Mouse (Mus musculus) 416B (cell line): ENCODE measurements around the gene Dnmt3l.
A peak's percentile ranks its signal among the peaks of the same experiment; 100 is the strongest.

ENCODE experiments used
- DNase-seq: peaks from one replicate; pipeline ENCODE4 v3.0.0; 2011; ENCODE audit warnings: low read depth

Gene Dnmt3l

DNA sequence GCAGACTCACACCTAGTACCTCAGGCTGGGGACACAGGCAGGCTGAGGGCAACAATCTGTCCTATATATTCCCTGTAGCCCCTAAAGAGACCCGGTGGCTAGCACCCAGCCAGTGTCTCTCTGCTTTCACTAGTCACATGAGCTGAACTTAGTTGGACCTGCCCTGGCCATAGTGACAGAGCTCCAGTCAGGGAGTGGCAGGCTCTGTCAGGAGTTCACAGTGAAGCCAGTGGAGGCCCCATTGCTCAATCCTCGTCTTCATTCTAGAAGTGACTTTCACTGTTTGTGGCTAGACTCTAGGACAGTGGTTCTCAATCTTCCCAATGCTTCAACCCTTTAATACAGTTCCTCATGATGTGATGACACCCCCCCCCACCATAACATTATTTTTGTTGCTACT, 9.8 kb upstream of the Dnmt3l start:
- DNase-seq = peak; percentile 37

DNA sequence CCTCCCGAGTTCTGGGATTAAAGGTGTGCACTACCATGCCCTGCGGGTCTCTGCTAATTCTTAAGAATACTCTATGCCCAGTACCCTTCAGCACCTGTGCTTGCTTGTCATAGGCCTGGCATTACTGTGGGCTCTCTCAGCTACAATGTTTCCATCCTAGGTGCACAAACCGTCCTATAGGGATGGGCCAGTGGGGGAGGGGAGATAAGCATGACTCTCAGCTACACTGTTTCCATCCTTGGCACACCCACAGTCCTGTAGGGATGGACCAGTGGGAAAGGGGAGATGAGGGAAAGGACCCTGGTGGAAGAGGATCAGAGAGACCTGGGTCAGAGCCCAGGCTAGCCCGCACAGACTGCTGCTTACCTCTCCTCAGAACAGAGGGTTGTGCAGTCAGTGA, 4.6 kb upstream of the Dnmt3l start:
- no peak for DNase-seq

DNA sequence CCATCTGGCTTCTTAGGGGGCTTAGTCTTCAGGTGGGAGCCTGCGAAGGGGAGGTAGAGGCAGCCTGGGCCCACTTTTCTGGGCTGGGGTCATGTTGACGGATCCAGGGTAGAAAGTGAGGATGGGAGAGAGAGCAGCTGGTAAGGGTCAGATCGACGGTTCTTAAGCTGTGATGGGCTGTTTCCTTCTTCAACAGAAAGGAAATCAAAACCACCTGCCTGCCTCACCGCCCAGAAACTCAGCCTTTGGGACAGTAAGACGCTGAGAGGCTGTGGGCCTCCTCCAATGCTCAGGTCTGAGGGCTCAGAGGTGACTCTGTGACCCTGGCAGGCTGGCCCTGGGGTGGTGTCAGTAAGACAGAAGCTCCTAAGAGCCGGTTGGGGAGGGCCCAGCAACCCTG, 349 bp downstream of the Dnmt3l start:
- DNase-seq = no peak

GRCm38 (mm10) chr10:78042697-78043405, 1.1 kb downstream of the Dnmt3l start:
- no peak for DNase-seq

- DNase-seq = peak; percentile 26
These were observed 1.7 kb downstream of the Dnmt3l start, which contains the start of gene Aire for GRCm38 (mm10) chr10:78043406-78043836. TSS of gene Aire (minus strand) at chr10:78043610.

GRCm38 (mm10) chr10:78044531-78044930, 2.8 kb downstream of the Dnmt3l start:
- no peak for DNase-seq

DNA sequence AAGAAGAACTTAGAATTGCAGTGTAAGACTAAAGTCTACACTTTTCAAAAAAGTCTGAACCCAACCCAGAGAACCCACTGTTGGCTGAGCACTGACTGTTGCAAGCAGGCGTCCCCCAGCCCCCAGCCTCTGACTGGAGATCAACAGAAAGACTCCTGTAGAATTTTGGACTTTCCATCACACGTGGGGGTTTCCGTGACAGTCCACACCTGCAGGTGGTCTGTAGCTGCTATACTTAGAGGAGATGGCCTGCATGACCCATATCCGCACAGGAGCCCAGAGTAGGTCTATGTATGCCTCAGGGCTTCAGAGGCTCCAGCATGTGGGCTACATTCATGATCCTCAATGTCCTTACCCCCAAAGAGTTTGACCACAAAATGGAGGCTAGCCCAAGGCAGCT, 4.6 kb downstream of the Dnmt3l start:
- no peak for DNase-seq

- DNase-seq = no peak
These were observed 6.4 kb downstream of the Dnmt3l start for GRCm38 (mm10) chr10:78048061-78048730.

DNA sequence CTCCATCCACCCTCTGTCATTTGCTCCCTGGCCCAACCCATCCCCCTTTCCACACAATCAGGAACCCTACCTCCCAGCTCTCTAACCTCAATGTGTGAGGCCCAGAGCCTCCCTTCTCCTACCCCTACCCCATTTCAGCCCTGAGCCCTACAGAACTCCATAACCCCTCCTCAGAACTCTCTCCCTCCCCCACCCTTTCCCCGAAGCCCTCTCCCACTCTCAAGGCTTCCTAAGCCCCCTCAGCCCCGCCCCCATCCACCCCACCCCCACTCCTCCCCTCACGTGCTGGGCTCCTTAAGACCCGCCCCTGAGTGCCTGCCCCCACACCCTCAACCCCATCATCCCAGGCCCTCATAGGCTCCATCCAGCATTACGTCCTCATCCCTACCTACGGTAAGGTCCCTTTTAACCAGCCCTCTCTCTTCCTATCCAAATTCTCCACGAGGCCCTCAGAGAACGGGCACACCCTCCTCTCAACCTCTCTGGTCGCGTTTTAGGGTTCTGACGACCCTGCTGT, 7.8 kb downstream of the Dnmt3l start:
- DNase-seq = no peak

- DNase-seq = peak; percentile 94
These were observed 13.2 kb downstream of the Dnmt3l start for GRCm38 (mm10) chr10:78054633-78055565.

DNA sequence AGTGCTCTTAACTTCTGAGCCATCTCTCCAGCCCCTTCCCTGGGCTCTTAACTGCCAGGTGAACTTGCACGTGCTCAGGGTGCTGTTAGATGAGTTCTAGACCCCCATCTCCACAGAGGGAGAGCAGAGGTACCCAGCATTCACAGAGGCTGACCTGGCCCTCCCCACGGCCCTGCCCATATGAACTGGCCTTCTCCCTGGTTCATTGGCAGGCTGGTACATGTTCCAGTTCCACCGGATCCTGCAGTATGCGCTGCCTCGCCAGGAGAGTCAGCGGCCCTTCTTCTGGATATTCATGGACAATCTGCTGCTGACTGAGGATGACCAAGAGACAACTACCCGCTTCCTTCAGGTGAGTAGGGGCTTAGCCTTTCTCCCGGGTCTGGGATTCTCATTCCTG, 15.3 kb downstream of the Dnmt3l start:
- DNase-seq = no peak

- no peak for DNase-seq
These were observed 21.4 kb downstream of the Dnmt3l start for GRCm38 (mm10) chr10:78063122-78063521.

DNA sequence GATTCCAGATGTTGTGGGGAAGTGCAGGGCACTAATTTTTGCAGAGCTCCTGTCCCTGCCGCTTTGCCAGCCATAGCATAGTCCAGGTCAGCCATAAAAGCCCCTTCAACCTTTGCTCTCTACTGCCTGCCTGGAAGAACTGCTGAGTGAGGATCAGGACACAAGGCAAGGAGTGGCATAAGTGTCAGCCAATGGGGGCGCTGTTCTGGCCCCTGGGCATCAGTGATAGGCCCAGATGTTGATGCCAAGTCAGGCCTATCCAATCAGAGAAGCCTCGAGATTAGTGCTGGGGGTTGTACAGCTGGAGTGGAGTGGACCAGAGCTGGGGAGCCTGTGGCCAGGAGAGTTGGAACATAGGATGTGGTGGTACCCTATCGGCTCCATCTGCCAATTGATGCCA, 25.5 kb downstream of the Dnmt3l start:
- DNase-seq = peak; percentile 71

GRCm38 (mm10) chr10:78068541-78068940, 26.8 kb downstream of the Dnmt3l start:
- peak; percentile 20 for DNase-seq

DNA sequence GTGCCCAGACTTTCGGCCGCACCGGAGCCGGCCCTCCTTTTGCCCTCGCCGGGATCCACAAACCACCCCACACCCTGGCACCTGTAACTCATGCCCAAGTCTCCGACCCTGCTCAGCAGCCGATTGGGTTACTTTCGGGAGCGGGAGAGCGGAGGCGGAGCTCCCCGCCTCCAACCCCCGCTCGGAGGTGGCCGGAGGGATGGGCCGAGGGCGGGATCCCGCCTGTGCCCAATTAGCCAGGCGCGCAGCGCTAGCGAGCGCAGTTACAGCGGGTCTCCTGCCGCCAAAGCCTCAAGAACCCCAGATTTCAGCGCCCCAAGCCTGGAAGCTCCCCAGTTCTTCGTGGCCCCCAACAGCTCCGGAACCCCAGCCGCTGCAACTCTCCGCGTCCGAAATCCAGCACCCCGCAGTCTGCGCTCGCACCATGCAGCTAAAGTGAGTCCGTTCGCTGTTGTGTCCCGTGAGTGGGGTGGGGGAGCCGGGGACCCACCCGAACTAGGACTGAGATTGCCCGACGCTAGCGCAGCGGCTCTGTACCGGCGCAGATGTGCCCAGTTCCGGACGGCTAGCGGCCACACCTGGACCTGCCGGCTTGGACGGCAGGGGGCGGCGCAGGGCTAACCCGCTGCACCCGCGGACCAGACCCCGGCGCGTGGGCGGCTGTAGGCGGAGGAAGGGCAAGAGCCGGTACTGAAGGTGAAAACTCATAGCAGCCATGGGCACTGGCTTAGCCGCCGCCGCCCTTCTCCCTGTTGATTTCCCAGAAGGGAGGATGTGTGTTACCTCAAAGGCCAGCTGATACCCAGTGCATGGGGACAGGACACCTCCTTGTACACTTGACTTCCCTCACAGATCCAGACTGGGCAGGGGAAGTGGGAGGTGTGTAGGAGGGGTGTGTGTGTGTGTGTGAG, 27.6 kb downstream of the Dnmt3l start, which contains the start of gene Icosl:
Gene Icosl (plus strand): TSS at position 202 of the 911 bp plus-strand sequence.
- peak; percentile 81 for DNase-seq

DNA sequence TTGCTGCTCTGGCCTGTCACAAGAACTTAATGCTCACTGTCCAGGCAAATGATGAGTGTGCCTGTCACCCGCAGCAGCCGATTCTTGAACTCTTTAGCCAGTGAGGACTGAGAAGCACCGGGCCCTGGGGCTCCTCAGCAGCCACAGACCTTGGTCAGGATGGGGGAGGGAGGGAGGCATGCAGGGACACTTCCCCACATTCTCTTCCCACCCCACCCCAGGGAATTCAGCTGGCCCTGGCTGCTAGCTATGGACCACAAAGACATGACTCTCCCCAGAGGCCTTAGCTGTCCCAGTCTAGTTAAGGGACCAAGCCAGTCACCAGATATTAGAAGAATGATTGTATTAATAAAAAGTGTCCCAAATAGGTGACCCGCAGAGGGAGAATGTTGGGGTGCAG, 32.4 kb downstream of the Dnmt3l start:
- no peak for DNase-seq

GRCm38 (mm10) chr10:78074977-78075376, 33.2 kb downstream of the Dnmt3l start:
- peak; percentile 83 for DNase-seq

- no peak for DNase-seq
These were observed 36.1 kb downstream of the Dnmt3l start for GRCm38 (mm10) chr10:78077862-78078261.

DNA sequence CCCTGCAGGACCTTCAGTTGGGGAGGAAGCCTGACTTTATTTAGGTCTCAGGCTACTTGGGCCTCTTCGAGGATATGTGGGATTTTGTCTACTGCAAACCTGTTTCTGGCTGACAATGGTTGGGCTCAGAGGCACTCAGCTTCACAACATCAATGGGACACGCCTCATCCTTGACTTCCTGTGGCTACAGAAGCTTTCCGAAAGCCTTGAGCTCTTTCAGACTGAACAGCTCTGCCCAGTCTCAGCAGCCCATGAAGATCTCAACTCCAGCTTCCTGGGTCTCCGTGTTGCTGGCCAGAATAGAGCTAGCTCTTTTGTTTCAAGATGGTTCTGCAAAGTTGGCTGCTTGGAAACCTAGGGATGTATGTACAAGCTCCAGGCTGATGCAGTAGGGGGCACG, 36.5 kb downstream of the Dnmt3l start:
- no peak for DNase-seq

DNA sequence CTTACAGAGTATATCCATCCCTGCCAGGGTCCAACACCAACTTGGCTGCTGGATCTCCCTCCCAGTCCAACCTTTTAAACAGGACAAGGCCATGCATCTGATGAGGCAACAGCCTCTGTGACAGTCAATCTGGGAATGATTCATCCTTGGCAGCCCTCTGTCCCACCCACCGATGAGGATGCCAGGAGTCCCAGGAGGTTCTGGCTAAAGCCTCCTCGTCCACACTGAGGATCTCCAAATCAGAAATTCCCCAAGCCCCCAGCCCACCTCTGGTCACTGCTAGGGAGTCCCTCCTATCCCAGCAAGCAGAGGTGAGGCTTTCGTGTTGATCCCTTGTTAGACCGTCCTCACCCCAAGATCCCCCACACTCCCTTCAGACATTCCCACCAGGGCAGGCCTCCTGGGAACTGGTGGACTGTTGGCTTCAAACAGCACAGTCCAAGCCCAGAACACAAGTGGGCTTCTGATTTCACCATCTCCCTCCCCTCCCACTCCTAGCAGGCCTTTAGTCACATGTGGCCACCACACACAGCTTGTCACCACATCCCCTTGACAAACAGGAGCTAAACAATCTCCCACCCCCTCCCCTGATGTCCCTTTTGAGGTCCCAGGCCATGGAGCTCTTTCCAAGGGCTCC, 38.3 kb downstream of the Dnmt3l start:
- peak; percentile 34 for DNase-seq

DNA sequence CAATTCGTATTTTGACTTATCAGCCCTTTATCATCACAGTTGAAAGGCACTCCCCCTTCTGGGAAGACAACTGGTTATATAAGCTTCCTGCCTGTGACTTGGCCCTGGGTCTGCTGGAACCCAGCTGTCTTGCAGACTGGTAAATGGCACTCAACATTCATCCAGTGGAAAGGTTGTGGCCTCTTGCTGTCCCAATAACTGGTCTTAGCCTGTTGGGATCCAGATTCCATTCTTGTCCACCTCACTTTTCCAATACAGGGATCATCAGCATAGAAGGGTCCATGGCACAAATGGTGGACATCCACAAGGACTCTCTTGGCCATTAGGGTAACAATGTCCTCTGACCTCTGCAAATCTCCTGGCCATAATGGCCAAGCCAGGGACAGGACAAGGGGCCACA, 42.3 kb downstream of the Dnmt3l start:
- DNase-seq = no peak
